Mouse (Mus musculus) thymus, adult 2 months (tissue): ENCODE measurements around the gene Pclo.

Experiments
- CTCF ChIP-seq: fragments of 200-500 bp; IDR thresholded peaks from 2 replicates; pipeline ENCODE4 v1.5.1; 2012; ENCODE audit warnings: mild to moderate bottlenecking, control low read depth, low read length, moderate library complexity, borderline replicate concordance; ENCODE audit not compliant: control insufficient read depth, poor library complexity, insufficient read depth; ENCODE audit errors: extremely low read depth
- POLR2A ChIP-seq: fragments of 200-500 bp; IDR thresholded peaks from 2 replicates; pipeline ENCODE4 v1.6.1; 2012; ENCODE audit warnings: mild to moderate bottlenecking, low read length, control low read depth, moderate library complexity; ENCODE audit not compliant: control insufficient read depth, poor library complexity, insufficient read depth; ENCODE audit errors: extremely low read depth

GRCm38 (mm10) chr5:14680419-14680818, 165.7 kb downstream of the Pclo start:
- no peak for TF ChIP-seq CTCF
- no peak for TF ChIP-seq POLR2A
